Mouse (Mus musculus): Measurements from ENCODE around the gene Ces1b.
A peak's percentile ranks its signal among the peaks of the same experiment; 100 is the strongest.

The Ces1b gene

GRCm38 (mm10) chr8:93010286-93010685 is 69.5 kb downstream of the Ces1b start:
- peak; percentile 33 for DNase-seq (ENCODE audit: extremely low spot score, low spot score)

Data from neural tube, embryonic 10.5 days (tissue).